In genomic region chr11:75231756-75232155, GRCm38 (mm10) we compare ENCODE assay signal across 9 mouse cellular contexts. TPM values are rescaled to one million over a fixed set of nuclear protein-coding genes. Genes with fewer than 3 reads are reported as not detected.
DNase-seq lines count a peak whose midpoint lies in the region; ATAC-seq and TF ChIP-seq lines count a peak whose summit lies in the region.
"Had no signal": no experiment of that assay in that cellular context is flagged by ENCODE, and none has a peak within 500 bp of the region (broad histone marks: within the 10 kb centered on the region; RNA-seq: fewer than 3 reads in every experiment).

No protein-coding gene starts in this region.

- H3K9ac ChIP-seq in ES-Bruce4 (ENCODE audit: low read depth, poor library complexity, severe bottlenecking) = no peak overlapping the region
- H3K9ac ChIP-seq in lung, embryonic 14.5 days = no peak overlapping the region
- no peak overlapping the region for H3K9ac ChIP-seq in hindbrain, embryonic 13.5 days
- H3K9ac ChIP-seq: stomach, embryonic 15.5 days had no signal

- no peak overlapping the region for H3K4me2 ChIP-seq in lung, embryonic 14.5 days
- H3K4me2 ChIP-seq in hindbrain, embryonic 13.5 days = no peak overlapping the region
- H3K4me2 ChIP-seq: stomach, embryonic 15.5 days had no signal

- no peak for ATAC-seq in lung, embryonic 14.5 days (ENCODE audit: insufficient read depth)
- no peak for ATAC-seq in hindbrain, embryonic 13.5 days (ENCODE audit: low FRiP score)

- H3K4me1 ChIP-seq in ES-Bruce4 (ENCODE audit: control insufficient read depth, insufficient read depth, low read length) = no peaks in the 10 kb centered on the region
- H3K4me1 ChIP-seq in kidney, adult 2 months (ENCODE audit: control insufficient read depth, insufficient read depth, low read length) = no peaks in the 10 kb centered on the region
- H3K4me1 ChIP-seq in lung, embryonic 14.5 days (ENCODE audit: insufficient read depth) = no peaks in the 10 kb centered on the region
- H3K4me1 ChIP-seq in hindbrain, embryonic 13.5 days (replicated peaks) = peaks cover 28% of the 10 kb centered on the region
- H3K4me1 ChIP-seq: stomach, embryonic 15.5 days had no signal

- no peak for TF ChIP-seq POLR2A in ES-Bruce4 (IDR thresholded peaks at IDR 0.05; ENCODE audit: insufficient read depth, low read length)
- no peak for TF ChIP-seq POLR2A in kidney, adult 2 months (IDR thresholded peaks at IDR 0.05; ENCODE audit: low read depth, low read length)

- H3K9me3 ChIP-seq in ES-Bruce4 (replicated peaks; ENCODE audit: control insufficient read depth, insufficient read depth, low read length, poor library complexity, severe bottlenecking) = no peaks in the 10 kb centered on the region
- no peaks in the 10 kb centered on the region for H3K9me3 ChIP-seq in lung, embryonic 14.5 days (ENCODE audit: low read depth, low read length)
- H3K9me3 ChIP-seq in hindbrain, embryonic 13.5 days = no peaks in the 10 kb centered on the region
- H3K9me3 ChIP-seq: stomach, embryonic 15.5 days had no signal

- peak; percentile 88 for TF ChIP-seq CTCF in ES-Bruce4 (IDR thresholded peaks at IDR 0.05; ENCODE audit: low read depth, low read length)
- peak; percentile 80 for TF ChIP-seq CTCF in gastrocnemius, adult 2 months (IDR thresholded peaks at IDR 0.05)
- peak; percentile 84 for TF ChIP-seq CTCF in kidney, adult 2 months (conservative IDR thresholded peaks at IDR 0.05; ENCODE audit: insufficient read depth, insufficient read length, low read depth, low read length)
- peak; percentile 76 for TF ChIP-seq CTCF in lung, embryonic 14.5 days (IDR thresholded peaks at IDR 0.05; ENCODE audit: low read depth)

- DNase-seq in A20 (ENCODE audit: low read depth, low spot score) = peak; percentile 72
- DNase-seq in c-Kit-positive CD71-positive TER-119-negative erythroid progenitor cells, embryonic 14.5 days (ENCODE audit: low read depth) = peak; percentile 63
- DNase-seq in gastrocnemius, adult 2 months = peak; percentile 81
- DNase-seq in kidney, adult 2 months = peak; percentile 80
- DNase-seq in lung, embryonic 14.5 days = peak; percentile 78
- DNase-seq in spleen, postnatal 14 days (ENCODE audit: low spot score in 2 of 2) = peak; percentile 21 to 40

- no peak overlapping the region for H3K4me3 ChIP-seq in ES-Bruce4 (ENCODE audit: low read depth, low read length)
- no peak overlapping the region for H3K4me3 ChIP-seq in gastrocnemius, adult 2 months
- no peak overlapping the region for H3K4me3 ChIP-seq in kidney, adult 2 months (ENCODE audit: insufficient read depth, low read depth, low read length)
- no peak overlapping the region for H3K4me3 ChIP-seq in lung, embryonic 14.5 days (ENCODE audit: low read depth, low read length)
- H3K4me3 ChIP-seq in hindbrain, embryonic 13.5 days = no peak overlapping the region
- H3K4me3 ChIP-seq: stomach, embryonic 15.5 days had no signal

- no peak for TF ChIP-seq EP300 in ES-Bruce4 (IDR thresholded peaks at IDR 0.05; ENCODE audit: insufficient read depth, low read depth, low read length)

- H3K36me3 ChIP-seq in ES-Bruce4 (ENCODE audit: control insufficient read depth, insufficient read depth, low read length, poor library complexity, severe bottlenecking) = no peaks in the 10 kb centered on the region
- H3K36me3 ChIP-seq in kidney, adult 2 months (ENCODE audit: control insufficient read depth, insufficient read depth, low read length) = no peaks in the 10 kb centered on the region
- H3K36me3 ChIP-seq in lung, embryonic 14.5 days (ENCODE audit: insufficient read depth) = no peaks in the 10 kb centered on the region
- H3K36me3 ChIP-seq in hindbrain, embryonic 13.5 days = no peaks in the 10 kb centered on the region
- H3K36me3 ChIP-seq: stomach, embryonic 15.5 days had no signal

- no peak overlapping the region for H3K27ac ChIP-seq in ES-Bruce4 (ENCODE audit: insufficient read depth, low read length)
- no peak overlapping the region for H3K27ac ChIP-seq in gastrocnemius, adult 2 months
- H3K27ac ChIP-seq in kidney, adult 2 months (ENCODE audit: insufficient read depth, low read depth, low read length) = no peak overlapping the region
- H3K27ac ChIP-seq in lung, embryonic 14.5 days (ENCODE audit: low read depth) = no peak overlapping the region
- H3K27ac ChIP-seq in hindbrain, embryonic 13.5 days = no peak overlapping the region
- H3K27ac ChIP-seq: stomach, embryonic 15.5 days had no signal

- WGBS in kidney, adult 2 months = 12% methylated on average over 7 of the region's 7 CpGs
- WGBS in lung, embryonic 14.5 days = 11% methylated on average over 7 of the region's 7 CpGs
- WGBS in hindbrain, embryonic 13.5 days = 12% methylated on average over 7 of the region's 7 CpGs

- intact Hi-C loops in gastrocnemius, adult 2 months (cut with DNase I) = loop anchor here (1.0 to 5.0 kb wide), 2 partner anchors 39 to 56 kb away; no protein-coding TSS in a partner anchor

- H3K27me3 ChIP-seq in ES-Bruce4 (ENCODE audit: control insufficient read depth, insufficient read depth, low read length, poor library complexity, severe bottlenecking) = no peaks in the 10 kb centered on the region
- H3K27me3 ChIP-seq in kidney, adult 2 months (replicated peaks; ENCODE audit: control insufficient read depth, insufficient read depth, low read length) = no peaks in the 10 kb centered on the region
- peaks cover 4% of the 10 kb centered on the region; the same call in 1 of the 2 replicates for H3K27me3 ChIP-seq in lung, embryonic 14.5 days (ENCODE audit: insufficient read depth, low read length)
- H3K27me3 ChIP-seq in hindbrain, embryonic 13.5 days = peaks cover 31% of the 10 kb centered on the region

RNA-seq across cellular contexts. Expression of gene Rtn4rl1, which starts 38.2 kb away (rescaled TPM):
- polyA plus RNA-seq in ES-Bruce4 (2011; ENCODE audit: insufficient read depth, insufficient read length, low read depth, missing spikeins) = 0.96 and 1.6 TPM in 2 replicates
- 1 to 10 TPM in 1 of 2 experiments, under 1 TPM in 1; 0.54 to 1.1 TPM for total RNA-seq in gastrocnemius, adult 2 months (2021)
- 11.3 and 12.7 TPM in 2 replicates for polyA plus RNA-seq in kidney, adult 2 months (2012; rRNA removed)
- polyA plus RNA-seq in lung, embryonic 14.5 days (2014; fragmentation: Nextera tagmentation; extraction: Ambion mirVana) = 1.1 and 1.5 TPM in 2 replicates
- 6.2 and 8.0 TPM in 2 replicates for polyA plus RNA-seq in hindbrain, embryonic 13.5 days (2015; fragmentation: Nextera tagmentation; extraction: Ambion mirVana)

RNA-seq across cellular contexts. Expression of gene Dph1, which starts 40.7 kb away (rescaled TPM):
- polyA plus RNA-seq in ES-Bruce4 (2011; ENCODE audit: insufficient read depth, insufficient read length, low read depth, missing spikeins) = 11.9 and 16.6 TPM in 2 replicates
- total RNA-seq in gastrocnemius, adult 2 months (2021) = 1 to 10 TPM; 5.5 to 6.2 TPM
- polyA plus RNA-seq in kidney, adult 2 months (2012; rRNA removed) = 40.2 and 46.7 TPM in 2 replicates
- 25.0 and 26.5 TPM in 2 replicates for polyA plus RNA-seq in lung, embryonic 14.5 days (2014; fragmentation: Nextera tagmentation; extraction: Ambion mirVana)
- polyA plus RNA-seq in hindbrain, embryonic 13.5 days (2015; fragmentation: Nextera tagmentation; extraction: Ambion mirVana) = 14.4 and 15.5 TPM in 2 replicates

RNA-seq across cellular contexts. Expression of gene Ovca2, which starts 53.1 kb away (rescaled TPM):
- 13.1 and 14.2 TPM in 2 replicates for polyA plus RNA-seq in ES-Bruce4 (2011; ENCODE audit: insufficient read depth, insufficient read length, low read depth, missing spikeins)
- total RNA-seq in gastrocnemius, adult 2 months (2021) = 1 to 10 TPM; 2.5 to 3.6 TPM
- 18.6 and 33.7 TPM in 2 replicates for polyA plus RNA-seq in kidney, adult 2 months (2012; rRNA removed)
- polyA plus RNA-seq in lung, embryonic 14.5 days (2014; fragmentation: Nextera tagmentation; extraction: Ambion mirVana) = 28.6 and 29.9 TPM in 2 replicates
- 17.0 and 18.2 TPM in 2 replicates for polyA plus RNA-seq in hindbrain, embryonic 13.5 days (2015; fragmentation: Nextera tagmentation; extraction: Ambion mirVana)

Comparison
In these comparisons a context has a peak if more than half of its experiments do, and no peak if none do; other contexts are left out.
1. DNase-seq: peak in every context shown above with its lines; median percentile 81 in gastrocnemius, adult 2 months; 80 in kidney, adult 2 months; 78 in lung, embryonic 14.5 days; 72 in A20; 63 in c-Kit-positive CD71-positive TER-119-negative erythroid progenitor cells, embryonic 14.5 days; 30 in spleen, postnatal 14 days.